Mouse (Mus musculus) heart, embryonic 10.5 days (tissue): ENCODE data around the gene Smpdl3b. TPM values are rescaled to one million over a fixed set of nuclear protein-coding genes. Genes with fewer than 3 reads are reported as not detected.
"Not testable (repeated sequence)": the region's sequence is repeated elsewhere in the genome, so short reads cannot be mapped to it uniquely, and the experiment has no call there.

Experiments used
- DNase-seq: peaks from one replicate; pipeline ENCODE4 v3.0.0-alpha.2; 2017; ENCODE audit warnings: low spot score
- H3K27ac ChIP-seq: fragments of 300-500 bp; sonication (generic); 2 replicates; pipeline ENCODE4 v1.5.1; 2016; ENCODE audit warnings: mild to moderate bottlenecking
- H3K27me3 ChIP-seq: fragments of 300-500 bp; sonication (generic); 2 replicates; pipeline ENCODE4 v1.6.1; 2016; ENCODE audit warnings: mild to moderate bottlenecking; ENCODE audit not compliant: poor library complexity, insufficient read depth, severe bottlenecking
- H3K36me3 ChIP-seq: fragments of 300-500 bp; sonication (generic); 2 replicates; pipeline ENCODE4 v1.6.1; 2016; ENCODE audit warnings: mild to moderate bottlenecking, moderate library complexity
- H3K4me1 ChIP-seq: fragments of 300-500 bp; sonication (generic); 2 replicates; pipeline ENCODE4 v1.6.1; 2016; ENCODE audit warnings: mild to moderate bottlenecking
- H3K4me3 ChIP-seq: fragments of 300-500 bp; sonication (generic); 2 replicates; pipeline ENCODE4 v1.5.1; 2016; ENCODE audit warnings: mild to moderate bottlenecking, moderate library complexity
- H3K9me3 ChIP-seq: fragments of 300-500 bp; sonication (generic); 2 replicates; pipeline ENCODE4 v1.6.1; 2016; ENCODE audit warnings: mild to moderate bottlenecking, moderate library complexity
- WGBS: fragments of 180-500 bp; shearing (Covaris S2); methylation state at CpG from one replicate; pipeline ENCODE4 v1.1.7; 2016; 5-methylcytosine and 5-hydroxymethylcytosine counted together
- polyA plus RNA-seq: library from polyadenylated mRNA; unstranded; fragments of >200 nt; fragmentation: Nextera tagmentation; extraction: Ambion mirVana; gene quantifications from 2 replicates; pipeline ENCODE4 v1.2.1, GENCODE M21; 2016

Gene Smpdl3b
- polyA plus RNA-seq, 1 experiment from 2014 or later = 6.2 TPM

DNA sequence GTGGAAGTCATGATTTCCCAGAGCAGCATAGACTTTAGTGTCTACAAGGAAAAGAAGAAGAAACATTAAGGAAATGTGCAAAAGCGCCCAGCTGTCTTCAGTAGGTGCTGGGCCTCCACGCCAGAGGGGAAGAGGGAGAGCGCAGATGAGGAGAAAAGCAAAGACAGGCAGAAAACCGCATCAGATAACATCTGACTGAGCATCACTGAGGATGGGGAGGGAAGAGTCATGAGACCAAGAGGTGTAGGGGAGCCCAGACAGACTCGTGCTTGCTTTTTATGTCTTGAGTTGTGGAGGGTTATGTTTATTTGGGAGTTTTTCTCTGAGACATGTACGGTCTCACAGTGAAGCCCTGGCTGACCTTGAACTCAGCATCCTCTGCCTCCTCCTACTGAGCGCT lies 15.6 kb downstream of the Smpdl3b start:
- Histone ChIP-seq H3K36me3 (no peaks in the 10 kb centered on the region), H3K4me3 (no peak overlapping the region), H3K27me3 (no peaks in the 10 kb centered on the region), H3K4me1 (peaks cover 8% of the 10 kb centered on the region; the same call in 1 of the 2 replicates), H3K27ac (no peak overlapping the region), H3K9me3 (no peaks in the 10 kb centered on the region)
- WGBS = 87% methylated on average over 7 of the region's 7 CpGs
- DNase-seq = no peak

GRCm38 (mm10) chr4:132737154-132737553 lies 19.9 kb downstream of the Smpdl3b start:
- H3K9me3 ChIP-seq, H3K27me3 ChIP-seq, H3K4me3 ChIP-seq, DNase-seq, H3K4me1 ChIP-seq, H3K27ac ChIP-seq, H3K36me3 ChIP-seq: not testable (repeated sequence)
- WGBS = 83% methylated on average over 9 of the region's 9 CpGs

- no peaks in the 10 kb centered on the region for H3K9me3 ChIP-seq
- H3K36me3 ChIP-seq = no peaks in the 10 kb centered on the region
- no peaks in the 10 kb centered on the region for H3K27me3 ChIP-seq
- no peak for DNase-seq
- peaks cover 19% of the 10 kb centered on the region for H3K4me1 ChIP-seq
- no peak overlapping the region for H3K4me3 ChIP-seq
- no peak overlapping the region for H3K27ac ChIP-seq
- 46% methylated on average over 3 of the region's 3 CpGs for WGBS
These were observed 21.2 kb downstream of the Smpdl3b start for GRCm38 (mm10) chr4:132735894-132736293.

DNA sequence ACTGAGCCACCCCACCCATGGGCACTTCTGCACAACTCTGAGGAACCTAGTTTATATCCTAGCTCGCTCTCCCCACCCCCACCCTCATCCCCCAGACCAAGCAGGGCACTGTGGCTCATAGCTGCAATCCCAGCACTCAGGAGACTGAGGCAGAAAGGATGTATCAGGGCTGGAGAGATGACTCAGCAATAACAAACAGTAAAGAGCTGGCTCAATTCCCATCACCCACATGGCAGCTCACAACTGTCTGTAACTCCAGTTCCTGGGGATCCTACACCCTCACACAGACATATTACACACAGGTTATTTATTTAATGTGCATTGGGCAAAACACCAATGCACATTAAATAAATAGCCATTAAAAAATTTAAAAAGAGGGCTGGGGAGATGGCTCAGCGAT lies 21.7 kb downstream of the Smpdl3b start:
- Histone ChIP-seq H3K4me3 (no peak overlapping the region), H3K36me3 (no peaks in the 10 kb centered on the region), H3K27me3 (no peaks in the 10 kb centered on the region), H3K9me3 (no peaks in the 10 kb centered on the region), H3K4me1 (peaks cover 19% of the 10 kb centered on the region), H3K27ac (no peak overlapping the region)
- no peak for DNase-seq
- WGBS = 77% methylated on average over 2 of the region's 2 CpGs

GRCm38 (mm10) chr4:132734766-132735165 lies 22.3 kb downstream of the Smpdl3b start:
- WGBS = 89% methylated on average over 2 of the region's 2 CpGs
- no peaks in the 10 kb centered on the region for H3K9me3 ChIP-seq
- no peak overlapping the region for H3K4me3 ChIP-seq
- no peaks in the 10 kb centered on the region for H3K27me3 ChIP-seq
- no peak overlapping the region for H3K27ac ChIP-seq
- no peak for DNase-seq
- H3K4me1 ChIP-seq = peaks cover 19% of the 10 kb centered on the region
- H3K36me3 ChIP-seq = no peaks in the 10 kb centered on the region

DNA sequence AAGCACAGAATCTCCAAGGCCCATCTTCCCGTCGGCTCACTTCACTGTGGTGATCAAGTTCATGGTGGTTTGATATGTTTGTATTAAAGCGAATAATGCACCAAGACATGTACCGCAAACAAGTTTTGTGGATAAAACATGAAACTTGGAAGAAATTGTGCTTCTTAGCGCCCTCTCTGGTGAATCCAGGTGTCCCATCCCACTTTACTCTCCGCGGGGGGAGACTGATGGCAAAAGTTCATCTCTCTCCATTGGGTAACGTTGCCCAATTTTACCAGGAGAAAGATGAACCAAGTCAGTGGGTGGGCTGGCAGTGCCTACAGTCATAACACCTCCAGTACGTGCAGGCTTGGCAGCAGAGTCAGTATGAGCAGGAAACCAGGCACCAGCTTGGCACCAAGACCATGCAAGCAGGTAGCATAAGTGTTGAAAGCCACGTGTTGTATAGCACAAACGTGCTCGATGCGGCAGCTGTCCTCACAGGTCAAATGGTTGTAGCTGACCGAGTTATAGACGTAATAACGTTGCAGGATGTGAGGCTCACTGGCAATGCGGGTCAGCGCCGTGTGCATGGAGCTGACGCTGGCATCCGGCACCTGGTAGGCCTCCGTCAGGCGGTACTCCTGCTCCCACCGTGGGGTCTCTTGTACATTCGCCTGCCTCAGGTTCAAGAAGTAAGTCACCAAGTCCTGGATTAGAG lies 23.8 kb downstream of the Smpdl3b start:
- no peaks in the 10 kb centered on the region for H3K36me3 ChIP-seq
- peak overlapping the region; percentile 77; the same call in 1 of the 2 replicates for H3K27ac ChIP-seq
- DNase-seq = no peak
- peaks cover 19% of the 10 kb centered on the region for H3K4me1 ChIP-seq
- H3K9me3 ChIP-seq = no peaks in the 10 kb centered on the region
- no peaks in the 10 kb centered on the region for H3K27me3 ChIP-seq
- no peak overlapping the region for H3K4me3 ChIP-seq
- 90% methylated on average over 25 of the region's 25 CpGs for WGBS

DNA sequence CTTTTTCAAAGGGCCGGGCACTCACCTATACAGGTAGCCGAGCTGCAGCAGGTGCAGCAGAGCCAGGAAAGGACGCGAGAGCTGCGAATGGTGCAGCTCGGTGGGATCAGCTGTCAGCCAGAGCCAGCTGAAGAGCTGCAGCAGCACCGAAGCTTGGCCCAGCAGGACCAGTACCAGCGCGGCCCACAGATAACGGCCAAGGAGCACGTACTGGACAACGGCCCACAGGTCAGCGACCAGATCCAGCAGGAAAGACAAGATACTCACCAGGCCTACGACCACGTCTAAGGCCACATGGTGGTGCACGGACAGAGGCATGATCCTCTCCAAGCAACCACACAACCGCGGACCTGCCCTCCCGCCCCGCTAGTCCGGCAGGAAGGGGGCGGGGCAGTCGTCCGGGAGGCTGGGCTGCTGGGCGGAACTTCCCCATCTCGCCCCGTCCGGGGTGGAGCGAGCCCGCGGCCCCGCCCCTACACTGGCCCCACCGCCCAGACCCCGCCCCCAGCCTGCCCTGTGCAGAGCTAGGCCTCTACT lies 24.8 kb downstream of the Smpdl3b start, which contains the start of gene Xkr8:
Gene Xkr8, minus strand, starts transcription at position 399 of the 537 bp plus-strand sequence.
- 3% methylated on average over 34 of the region's 34 CpGs for WGBS
- peaks cover 26% of the 10 kb centered on the region for H3K4me1 ChIP-seq
- DNase-seq = peak; percentile 95
- H3K4me3 ChIP-seq = peak within 1 kb of the TSS; percentile 68
- H3K27ac ChIP-seq = peak within 1 kb of the TSS; percentile 77
- H3K9me3 ChIP-seq = no peaks in the 10 kb centered on the region
- H3K27me3 ChIP-seq = no peaks in the 10 kb centered on the region
- no peaks in the 10 kb centered on the region for H3K36me3 ChIP-seq

DNA sequence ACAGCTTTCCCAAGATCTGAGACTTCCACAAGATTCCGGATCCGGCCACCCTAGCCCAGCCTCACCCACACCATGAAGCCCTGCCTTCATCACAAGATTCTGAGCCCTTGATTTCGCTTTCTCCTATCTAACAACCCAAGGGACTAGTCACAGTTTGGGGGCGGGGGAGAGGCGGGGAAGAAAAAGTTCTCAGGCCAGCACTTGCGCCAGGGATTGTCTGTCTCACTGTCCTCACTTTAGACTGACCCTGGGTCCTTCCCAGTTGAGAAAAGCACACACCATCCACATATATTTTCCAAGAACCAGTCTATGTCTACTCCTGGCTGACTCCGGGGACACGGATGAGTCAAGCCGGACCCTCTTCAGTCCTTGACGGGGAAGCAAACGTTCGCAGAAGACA lies 25.4 kb downstream of the Smpdl3b start:
- no peak for DNase-seq
- WGBS = 41% methylated on average over 12 of the region's 12 CpGs
- H3K36me3 ChIP-seq = no peaks in the 10 kb centered on the region
- H3K27me3 ChIP-seq = no peaks in the 10 kb centered on the region
- H3K4me1 ChIP-seq = peaks cover 27% of the 10 kb centered on the region
- H3K9me3 ChIP-seq = no peaks in the 10 kb centered on the region
- peak overlapping the region; percentile 68 for H3K4me3 ChIP-seq
- H3K27ac ChIP-seq = peak overlapping the region; percentile 77; the same call in 1 of the 2 replicates

- no peak for DNase-seq
- Histone ChIP-seq H3K4me1 (peaks cover 24% of the 10 kb centered on the region), H3K9me3 (no peaks in the 10 kb centered on the region), H3K4me3 (no peak overlapping the region), H3K27me3 (no peaks in the 10 kb centered on the region), H3K27ac (no peak overlapping the region), H3K36me3 (peaks cover 15% of the 10 kb centered on the region)
- WGBS = 79% methylated on average over 8 of the region's 8 CpGs
These were observed 28.8 kb downstream of the Smpdl3b start for GRCm38 (mm10) chr4:132728233-132728632.

DNA sequence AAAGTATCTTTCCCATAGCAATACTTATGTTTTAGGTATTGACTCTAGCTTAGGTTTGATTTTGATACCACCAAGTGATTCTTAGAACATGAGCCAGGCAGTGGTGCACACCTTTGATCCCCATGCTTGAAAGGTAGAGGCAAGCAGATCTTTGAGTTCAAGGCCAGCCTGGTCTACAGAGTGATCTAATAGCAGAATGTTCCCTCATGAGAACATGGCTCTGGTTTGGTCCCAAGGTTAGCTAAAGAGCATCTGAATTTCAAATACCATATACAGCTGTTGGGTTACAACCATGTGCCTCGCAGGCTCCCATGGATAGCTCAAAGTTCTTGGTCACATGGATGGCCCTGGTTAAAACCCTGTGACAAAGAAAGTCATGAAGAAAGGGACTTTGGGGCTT lies 38.8 kb downstream of the Smpdl3b start:
- Histone ChIP-seq H3K9me3 (no peaks in the 10 kb centered on the region), H3K4me1 (no peaks in the 10 kb centered on the region), H3K4me3 (no peak overlapping the region), H3K36me3 (peaks cover 75% of the 10 kb centered on the region), H3K27me3 (no peaks in the 10 kb centered on the region), H3K27ac (no peak overlapping the region)
- WGBS = 96% methylated on average over 1 of the region's 1 CpGs
- no peak for DNase-seq

- Histone ChIP-seq H3K27ac (no peak overlapping the region), H3K27me3 (no peaks in the 10 kb centered on the region), H3K4me1 (no peaks in the 10 kb centered on the region), H3K9me3 (no peaks in the 10 kb centered on the region), H3K4me3 (no peak overlapping the region), H3K36me3 (peaks cover 75% of the 10 kb centered on the region)
- 97% methylated on average over 7 of the region's 7 CpGs for WGBS
- no peak for DNase-seq
These were observed 43.9 kb downstream of the Smpdl3b start for GRCm38 (mm10) chr4:132713181-132713580.

- no peaks in the 10 kb centered on the region for H3K27me3 ChIP-seq
- H3K27ac ChIP-seq = no peak overlapping the region
- WGBS = 92% methylated on average over 8 of the region's 8 CpGs
- no peak overlapping the region for H3K4me3 ChIP-seq
- no peak for DNase-seq
- no peaks in the 10 kb centered on the region for H3K9me3 ChIP-seq
- H3K36me3 ChIP-seq = peaks cover 95% of the 10 kb centered on the region
- no peaks in the 10 kb centered on the region for H3K4me1 ChIP-seq
These were observed 50.2 kb downstream of the Smpdl3b start for GRCm38 (mm10) chr4:132706885-132707284.

DNA sequence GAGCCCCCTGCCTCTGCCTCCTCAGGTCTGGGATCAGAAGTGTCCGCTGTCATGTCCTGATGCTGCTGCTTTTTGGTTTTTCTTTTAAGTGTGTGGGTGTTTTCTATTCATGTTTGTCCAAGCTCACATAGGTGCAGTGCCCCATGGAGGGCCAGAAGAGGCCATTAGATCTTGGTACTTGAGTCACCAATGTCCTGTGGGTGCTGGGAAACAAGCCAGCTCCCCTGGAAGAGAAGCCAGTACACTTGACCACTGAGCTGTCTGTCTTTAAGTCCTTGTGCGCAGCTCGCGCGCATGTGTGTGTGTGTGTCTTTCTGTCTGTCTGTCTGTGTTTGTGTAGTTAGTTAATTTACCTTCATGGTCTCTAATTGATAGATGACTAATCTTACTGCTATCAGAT lies 55.0 kb downstream of the Smpdl3b start:
- no peak for DNase-seq
- Histone ChIP-seq H3K27ac (no peak overlapping the region), H3K4me3 (no peak overlapping the region), H3K9me3 (no peaks in the 10 kb centered on the region), H3K36me3 (peaks cover 89% of the 10 kb centered on the region), H3K4me1 (no peaks in the 10 kb centered on the region), H3K27me3 (no peaks in the 10 kb centered on the region)
- 95% methylated on average over 5 of the region's 5 CpGs for WGBS
